Mouse (Mus musculus): Measurements from ENCODE around the gene Dmtf1.

GRCm38 (mm10) chr5:9100849-9101801, 60.5 kb downstream of the Dmtf1 start:
- TF ChIP-seq CTCF (IDR thresholded peaks at IDR 0.05) (no peak), EP300 (IDR thresholded peaks at IDR 0.05) (peak; percentile 97)

Measured in lung, postnatal 0 days (tissue).